Mouse (Mus musculus) embryo, embryonic 10.5 days (tissue): ENCODE results near the gene Hist1h4b.

Experiments
- DNase-seq: peaks from one replicate; pipeline ENCODE4 v3.0.0-alpha.2; 2015; ENCODE audit warnings: low spot score

The Hist1h4b gene

DNA sequence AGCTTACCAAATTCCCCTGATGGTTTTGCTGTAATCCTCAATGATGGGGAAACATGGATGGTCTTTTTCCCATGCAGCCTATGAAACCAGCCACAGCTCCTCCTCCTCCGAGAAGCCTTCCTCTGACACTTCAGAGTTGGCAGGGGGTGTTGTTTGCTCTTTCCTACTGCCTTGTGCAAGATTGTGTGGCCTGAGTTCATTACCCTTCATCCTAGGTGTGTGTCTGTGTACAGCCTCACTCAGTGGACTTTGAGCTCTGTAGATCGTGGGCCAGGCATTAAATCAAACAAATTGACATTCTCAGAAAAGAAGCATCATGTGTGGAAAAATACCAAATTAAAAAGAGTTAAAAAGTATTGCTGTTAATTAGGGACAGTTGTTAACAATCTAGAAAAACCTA, 47.7 kb downstream of the Hist1h4b start:
- DNase-seq = no peak

DNA sequence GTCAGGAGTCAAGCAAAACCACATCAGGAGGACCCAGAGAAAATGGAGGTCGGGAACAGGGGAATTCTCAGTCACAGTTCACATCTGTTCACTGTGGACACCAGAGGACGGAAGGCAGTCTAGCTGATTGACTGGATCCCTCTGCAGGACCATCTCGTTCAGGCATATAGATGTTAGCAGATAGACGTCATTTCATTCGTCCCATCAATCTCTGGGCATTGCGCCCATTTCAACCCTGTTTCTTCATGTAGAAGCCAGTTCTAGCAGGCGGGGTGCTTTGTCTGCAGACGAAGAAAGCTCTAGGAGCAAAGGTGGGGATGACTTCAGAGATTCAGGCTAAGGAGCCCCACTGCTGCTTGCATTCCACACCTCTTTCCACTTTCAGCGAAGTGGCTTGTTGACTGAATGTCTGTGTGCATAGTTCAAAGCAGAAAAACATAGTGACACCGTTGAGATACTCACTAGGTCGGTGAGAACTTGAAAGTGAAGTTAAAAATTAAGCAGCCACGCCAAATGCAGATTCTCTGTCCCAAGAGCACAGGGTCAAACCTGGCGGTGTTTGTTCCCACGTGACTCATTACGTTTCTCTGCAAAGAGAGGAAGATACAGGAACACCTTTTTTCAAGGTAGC, 49.7 kb downstream of the Hist1h4b start, which contains the start of gene Slc17a2:
Slc17a2 (plus strand) TSS at position 572 of the 631 bp plus-strand sequence.
- DNase-seq = no peak
